Mouse (Mus musculus): ENCODE measurements around the gene Gcnt4.
"Not testable (repeated sequence)": the region's sequence is repeated elsewhere in the genome, so short reads cannot be mapped to it uniquely, and the experiment has no call there.

Gcnt4 gene

DNA sequence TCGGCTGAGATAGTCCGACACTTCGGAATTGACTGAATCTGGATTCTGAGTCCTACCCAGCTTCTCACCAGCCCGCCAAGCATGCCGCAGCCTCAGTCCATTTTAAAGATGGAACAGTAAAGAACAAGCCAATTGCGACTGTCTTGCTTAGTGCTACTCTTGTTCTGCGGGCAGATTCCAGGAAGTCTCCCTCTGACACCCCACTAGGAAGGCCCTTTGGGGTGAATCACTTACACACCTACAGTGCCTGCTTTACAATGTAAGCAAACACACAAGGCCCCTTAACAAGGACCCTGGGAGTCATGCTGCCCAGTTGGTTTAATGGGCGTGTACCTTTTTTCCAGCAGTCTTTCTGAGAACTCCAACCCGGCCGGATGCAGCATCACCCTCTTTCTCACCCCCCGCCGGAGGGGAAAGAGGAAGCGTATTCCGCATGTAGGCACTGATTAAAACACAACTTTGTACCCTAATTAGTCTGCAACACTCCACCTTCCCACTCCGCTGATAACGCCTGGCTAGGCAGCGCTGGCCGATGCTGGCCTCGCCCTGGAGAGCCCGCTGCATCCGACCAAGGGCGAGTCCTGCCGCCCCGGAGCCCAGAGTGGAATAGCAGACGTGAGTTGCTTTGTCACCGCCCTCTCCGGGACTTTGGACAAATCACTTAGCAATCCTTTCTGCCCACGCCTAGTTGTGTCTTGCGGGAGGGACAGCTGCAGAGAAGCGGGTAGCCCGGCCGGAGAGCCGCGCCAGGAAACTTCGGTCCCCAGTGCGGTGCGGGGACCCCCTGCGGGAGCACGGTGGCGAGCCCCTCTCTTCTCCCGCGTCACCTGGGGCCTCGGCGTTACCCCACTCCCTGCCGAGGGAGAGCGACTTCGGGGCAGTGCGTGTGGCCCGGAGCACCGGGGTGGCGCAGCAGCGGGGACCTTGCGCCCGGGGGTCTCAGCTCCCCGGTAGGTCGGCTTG lies at the start of gene Gcnt4:
TSS of gene Gcnt4 (plus strand) at position 691 of the 963 bp plus-strand sequence.
- peak; percentile 62 for DNase-seq (ENCODE audit: low spot score)

DNA sequence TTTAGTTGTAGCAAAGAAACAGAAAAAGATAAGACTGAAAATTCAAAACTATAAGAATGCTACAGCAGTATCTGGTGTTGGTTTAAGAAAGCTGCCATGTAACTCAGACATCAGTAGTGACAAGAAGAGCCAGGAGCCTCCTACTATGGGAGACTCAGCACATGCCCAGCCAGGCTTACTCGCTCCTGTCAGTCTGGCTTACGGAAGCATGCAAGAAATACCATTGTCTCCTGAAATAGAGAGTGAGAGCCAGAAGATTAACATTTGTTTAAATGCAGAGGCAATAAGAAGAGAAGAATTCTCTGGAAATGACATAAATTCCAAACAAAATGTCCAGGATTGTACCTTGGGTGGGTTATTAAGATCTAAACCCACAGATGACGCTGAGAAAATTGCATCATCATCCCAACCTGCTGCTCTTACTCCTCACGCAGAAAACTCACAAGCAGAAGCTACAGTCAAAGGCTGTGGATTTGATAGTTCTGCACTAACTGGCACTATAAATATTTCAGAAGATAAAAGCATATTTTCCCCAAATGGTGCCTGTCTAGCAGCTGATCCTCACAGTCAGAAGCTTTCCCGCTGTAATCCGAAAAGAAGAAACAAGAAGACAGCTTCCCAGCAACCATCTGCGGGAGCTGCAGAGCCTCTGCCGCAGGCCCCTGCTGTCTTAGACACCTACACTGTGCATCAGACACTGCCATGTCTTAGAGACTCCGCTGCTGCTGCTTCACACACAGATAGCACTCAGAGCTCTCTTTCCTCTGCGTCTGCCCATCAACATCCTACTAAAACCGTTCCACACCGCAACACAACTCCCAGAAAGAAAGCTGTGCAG lies 46.0 kb upstream of the Gcnt4 start:
- no peak for DNase-seq (ENCODE audit: low spot score)

DNA sequence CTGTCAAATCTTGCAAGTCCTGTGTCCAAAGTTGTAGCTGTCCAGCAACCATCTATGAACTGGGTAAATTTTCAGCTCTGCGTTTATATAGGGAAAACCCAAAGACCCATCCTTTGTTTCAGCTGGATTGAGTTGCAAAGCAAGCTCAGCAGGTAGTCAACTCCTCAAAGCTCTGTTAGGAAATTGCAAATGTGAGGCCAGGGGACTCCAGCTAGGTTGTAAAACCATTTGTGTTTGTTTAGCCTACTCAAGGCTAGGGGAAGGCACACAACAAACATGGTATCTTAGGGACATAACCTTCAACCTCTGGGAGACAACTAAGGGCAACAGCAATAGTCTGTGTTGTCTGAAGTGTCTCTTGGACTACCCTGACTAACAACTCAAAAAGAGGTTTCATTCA lies 40.0 kb upstream of the Gcnt4 start:
- DNase-seq (ENCODE audit: low spot score): no peak

DNA sequence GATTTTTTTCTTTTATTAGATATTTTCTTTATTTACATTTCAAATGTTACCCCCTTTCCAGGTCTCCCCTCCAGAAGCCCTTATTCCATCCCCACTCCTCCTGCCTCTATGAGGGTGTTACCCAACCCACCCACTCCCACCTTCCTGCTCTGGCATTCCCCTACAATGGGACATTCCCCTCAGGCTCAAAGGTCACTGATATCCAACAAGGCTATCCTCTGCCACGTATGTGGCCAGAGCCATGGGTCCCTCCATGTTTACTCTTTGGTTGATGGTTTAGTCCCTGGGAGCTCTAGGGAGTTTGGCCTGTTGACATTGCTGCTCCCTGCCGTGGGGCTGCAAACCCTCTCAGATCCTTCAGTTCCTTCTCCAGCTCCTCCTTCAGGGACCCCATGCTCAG lies 34.5 kb upstream of the Gcnt4 start:
- no peak for DNase-seq (ENCODE audit: low spot score)

DNA sequence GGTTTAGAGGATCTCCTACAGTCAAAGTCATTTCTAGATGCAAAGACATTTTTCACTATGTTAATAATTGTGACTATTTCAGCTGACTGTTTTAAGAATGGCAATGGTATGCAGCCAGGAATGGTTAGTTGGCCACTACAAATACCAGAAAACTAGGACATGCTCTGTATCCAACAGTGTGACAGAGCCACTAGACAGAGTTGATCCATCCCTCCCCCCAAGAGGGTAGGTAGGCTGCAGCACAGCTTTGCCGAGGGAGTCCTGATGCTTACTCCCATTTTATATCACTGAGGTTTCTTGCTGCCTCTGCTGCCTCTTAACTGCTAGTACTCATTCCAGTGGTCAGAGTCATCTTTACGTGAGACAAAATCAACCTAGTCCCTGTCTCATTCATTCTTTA lies 29.3 kb upstream of the Gcnt4 start:
- no peak for DNase-seq (ENCODE audit: low spot score)

DNA sequence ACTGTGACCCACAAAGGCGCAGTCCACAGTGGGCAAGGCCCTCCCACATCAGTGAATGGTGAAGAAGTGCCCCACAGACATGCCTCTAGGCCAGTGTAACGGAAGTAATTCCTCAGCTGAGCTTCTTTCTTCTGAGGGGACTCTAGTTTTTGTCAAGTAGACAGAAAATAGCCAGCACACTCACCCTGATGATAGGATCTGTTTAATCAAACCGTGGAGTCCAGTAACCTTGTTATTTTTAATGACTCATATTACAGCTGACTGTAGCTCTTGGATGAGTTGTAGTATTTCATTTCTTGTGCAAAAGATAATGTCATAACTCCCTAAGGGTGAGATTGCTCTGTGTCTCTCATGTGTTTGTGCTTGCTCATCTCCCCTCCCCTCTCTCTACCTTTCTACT lies 17.8 kb upstream of the Gcnt4 start:
- no peak for DNase-seq (ENCODE audit: low spot score)

DNA sequence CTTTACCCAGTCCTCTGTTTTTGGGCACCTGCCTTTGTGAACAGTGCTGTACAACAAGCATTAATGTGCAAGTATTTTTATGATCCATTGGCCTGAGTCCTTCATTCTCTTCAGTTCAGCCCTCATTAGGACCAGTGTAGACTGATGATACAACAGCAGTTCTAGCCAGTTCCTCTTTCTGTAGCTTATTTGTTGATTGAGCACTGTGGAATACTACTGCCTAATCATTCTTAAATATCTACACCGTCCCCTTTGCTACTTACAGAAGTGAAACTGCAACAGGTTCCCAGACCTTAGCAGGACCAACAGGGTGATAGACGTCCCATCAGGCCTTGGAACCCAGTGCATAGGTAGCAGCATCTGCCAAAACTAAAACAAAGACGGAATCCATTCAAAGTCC lies 13.3 kb upstream of the Gcnt4 start:
- no peak for DNase-seq (ENCODE audit: low spot score)

DNA sequence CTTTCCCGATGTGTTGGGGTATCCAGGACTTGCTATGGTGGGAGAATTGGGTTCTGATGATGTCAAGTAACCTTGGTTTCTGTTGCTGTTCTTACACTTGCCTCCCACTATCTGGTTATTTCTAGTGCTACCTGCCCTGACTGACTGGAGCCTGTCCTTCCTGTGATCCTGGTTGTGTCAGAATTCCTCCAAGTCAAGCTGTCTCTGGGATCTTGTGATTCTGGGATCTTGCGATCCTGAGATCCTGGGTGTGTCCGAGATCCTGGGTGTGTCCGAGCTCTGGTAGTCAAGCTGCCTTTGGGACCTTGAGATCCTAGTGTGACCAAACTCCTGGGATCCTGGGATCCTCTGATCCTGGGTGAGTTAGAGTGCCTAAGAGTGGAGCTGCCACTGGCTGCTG lies 1.4 kb upstream of the Gcnt4 start:
- DNase-seq (ENCODE audit: low spot score): not testable (repeated sequence)

DNA sequence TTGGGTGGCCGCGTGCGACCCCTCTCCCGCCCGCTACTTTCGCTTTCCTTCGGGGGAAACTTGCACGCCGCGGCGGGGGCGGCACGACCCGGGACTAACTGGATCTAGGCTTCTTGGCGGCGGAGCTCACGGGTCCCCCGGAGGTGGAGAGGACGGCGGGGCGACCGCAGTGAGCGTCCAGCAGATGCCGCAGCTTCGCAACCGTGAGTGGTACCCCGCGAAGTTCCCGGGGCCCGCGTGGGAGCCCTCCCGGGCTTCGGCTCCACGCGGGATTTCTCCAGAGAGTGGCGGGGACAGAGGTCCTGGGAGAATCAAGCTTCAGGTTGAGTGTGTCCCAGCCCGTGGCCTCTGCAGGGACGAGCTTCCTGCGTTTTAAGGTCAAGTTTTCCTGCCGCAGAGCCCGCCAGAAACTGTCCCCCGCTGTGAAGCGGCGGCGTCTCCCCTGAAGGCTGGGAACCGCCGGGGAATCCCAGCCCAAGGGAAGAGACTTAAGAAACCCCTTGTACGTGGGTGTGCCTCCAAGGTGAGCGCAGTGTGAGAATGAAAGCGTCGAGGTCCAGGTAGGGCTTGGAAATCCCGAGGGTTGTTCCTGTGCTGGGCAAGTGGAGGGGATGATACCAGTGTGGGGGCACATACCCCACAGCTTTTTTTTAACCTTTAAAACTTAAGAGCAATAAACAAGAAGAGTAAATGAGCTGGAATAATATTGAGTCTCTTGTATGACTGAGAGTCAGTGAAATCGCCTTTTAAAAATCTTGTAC lies 676 bp downstream of the Gcnt4 start:
- DNase-seq (ENCODE audit: low spot score): peak; percentile 10

DNA sequence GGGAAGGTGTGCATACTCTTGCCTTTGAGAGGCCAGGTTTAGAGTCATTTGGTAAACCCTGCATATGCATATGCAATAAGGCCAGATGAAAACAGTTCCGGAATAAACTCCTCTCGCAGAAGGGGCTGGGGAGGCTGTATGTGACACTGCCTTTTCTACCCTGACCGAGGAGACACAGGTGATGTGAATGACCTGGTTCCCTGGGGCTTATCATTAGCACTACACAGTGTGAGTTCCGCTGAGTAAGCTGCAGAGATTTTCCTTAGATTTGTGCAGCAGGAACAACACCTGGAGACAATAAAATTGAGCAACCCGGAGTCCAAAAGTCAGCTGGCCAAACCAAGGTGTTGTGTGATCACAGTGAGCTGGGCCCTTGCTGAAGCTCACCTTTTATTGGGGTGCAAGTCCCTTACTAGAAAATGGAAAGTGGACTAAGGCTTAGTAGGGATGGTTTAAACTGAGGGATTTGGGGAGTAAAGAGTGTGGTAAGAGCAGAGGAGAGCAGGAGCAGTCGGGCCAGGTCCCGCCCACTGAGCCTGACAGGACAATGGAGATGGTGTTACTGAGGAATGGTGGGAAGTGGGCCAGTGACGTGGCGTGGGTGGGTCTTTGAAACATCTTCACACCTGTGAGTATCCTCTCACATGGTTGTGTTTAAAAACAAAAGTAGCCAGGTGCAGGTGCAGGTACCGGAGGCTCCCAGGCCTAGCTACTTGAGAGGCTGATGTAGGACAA lies 1.7 kb downstream of the Gcnt4 start:
- DNase-seq (ENCODE audit: low spot score): no peak

DNA sequence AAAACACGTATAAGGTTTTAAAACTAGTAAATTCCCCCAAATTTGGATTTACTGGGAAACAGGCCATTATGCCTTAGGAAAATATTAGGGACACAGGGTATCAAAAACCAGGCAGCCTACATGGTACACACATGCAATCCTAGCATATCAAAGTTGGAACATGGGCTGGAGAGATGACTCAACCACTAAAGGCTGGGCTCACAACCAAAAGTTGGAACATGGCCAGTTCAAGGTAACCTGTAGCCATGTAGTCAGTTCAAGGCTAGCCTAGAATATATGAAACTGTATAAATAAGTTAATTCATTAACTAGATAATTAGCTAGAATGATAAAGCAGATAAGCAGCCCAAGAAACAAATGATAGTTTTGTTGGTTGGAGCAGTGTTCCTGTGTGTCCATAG lies 3.3 kb downstream of the Gcnt4 start:
- DNase-seq (ENCODE audit: low spot score): no peak

DNA sequence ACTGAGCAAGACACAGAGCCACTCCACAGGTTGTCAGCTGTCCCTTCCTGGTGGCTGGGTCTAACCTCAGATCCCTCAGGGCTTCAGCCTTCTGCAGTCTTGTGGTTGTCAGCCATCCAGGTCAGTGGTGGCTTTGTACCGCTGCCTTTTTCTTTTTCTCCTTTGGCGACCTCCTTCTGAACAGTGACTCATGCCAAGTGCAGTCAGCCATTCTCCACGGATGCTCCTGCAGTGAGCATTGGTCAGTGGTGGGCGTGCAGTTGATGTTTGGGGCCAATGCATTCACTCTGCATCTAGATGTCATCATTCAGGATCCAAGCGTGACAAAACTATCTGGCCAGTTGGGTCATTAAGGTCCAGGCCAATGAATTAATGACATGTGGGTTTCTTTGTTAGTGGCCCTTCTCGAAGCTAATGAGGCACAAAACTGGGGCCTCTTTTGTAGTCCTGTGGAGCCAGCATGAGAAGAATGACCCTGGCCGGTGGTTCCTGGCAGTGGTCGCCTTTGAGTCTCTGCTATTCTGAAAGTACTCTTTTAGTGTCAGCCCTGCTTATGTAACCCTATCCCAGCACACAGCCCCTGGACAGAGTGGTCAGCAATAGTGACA lies 4.0 kb downstream of the Gcnt4 start:
- no peak for DNase-seq (ENCODE audit: low spot score)

DNA sequence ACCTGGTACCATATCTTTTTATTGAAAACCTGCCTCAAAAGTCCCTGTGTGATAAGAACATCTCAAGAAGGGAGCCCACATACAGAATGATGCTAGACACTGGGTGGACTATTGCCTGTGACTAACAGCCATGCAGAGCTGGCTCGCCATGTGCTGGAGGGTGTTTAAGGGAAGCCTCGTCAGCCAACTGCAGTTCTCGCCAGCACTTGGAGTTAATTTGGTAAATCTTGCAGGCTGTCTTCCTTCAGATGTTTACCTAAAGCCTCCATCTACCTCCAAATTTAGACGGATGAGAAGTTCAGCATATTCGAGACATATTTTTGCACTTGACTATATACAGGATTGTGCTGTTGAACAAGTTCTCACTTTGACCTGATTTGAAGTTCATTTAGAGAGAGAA lies 8.3 kb downstream of the Gcnt4 start:
- no peak for DNase-seq (ENCODE audit: low spot score)

DNA sequence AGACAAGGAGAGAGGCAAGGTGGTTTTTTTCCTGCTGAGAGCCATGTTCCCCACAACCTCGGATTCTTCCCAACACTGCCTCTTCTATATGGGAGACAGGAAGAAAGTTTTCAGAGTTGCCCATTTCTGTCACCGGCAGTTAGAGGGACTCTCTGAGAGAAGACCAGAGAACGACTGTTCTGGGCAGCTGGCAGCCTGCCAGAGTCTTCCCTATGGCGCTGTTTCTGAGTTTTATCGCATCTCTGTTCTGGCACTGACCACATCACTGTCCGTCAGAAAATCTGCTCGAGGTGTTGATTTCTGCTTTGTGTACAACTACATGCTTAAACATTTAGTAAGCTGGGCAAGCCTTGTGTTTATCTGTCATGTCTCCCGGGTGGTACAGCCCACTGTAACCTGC lies 8.9 kb downstream of the Gcnt4 start:
- DNase-seq (ENCODE audit: low spot score): no peak

DNA sequence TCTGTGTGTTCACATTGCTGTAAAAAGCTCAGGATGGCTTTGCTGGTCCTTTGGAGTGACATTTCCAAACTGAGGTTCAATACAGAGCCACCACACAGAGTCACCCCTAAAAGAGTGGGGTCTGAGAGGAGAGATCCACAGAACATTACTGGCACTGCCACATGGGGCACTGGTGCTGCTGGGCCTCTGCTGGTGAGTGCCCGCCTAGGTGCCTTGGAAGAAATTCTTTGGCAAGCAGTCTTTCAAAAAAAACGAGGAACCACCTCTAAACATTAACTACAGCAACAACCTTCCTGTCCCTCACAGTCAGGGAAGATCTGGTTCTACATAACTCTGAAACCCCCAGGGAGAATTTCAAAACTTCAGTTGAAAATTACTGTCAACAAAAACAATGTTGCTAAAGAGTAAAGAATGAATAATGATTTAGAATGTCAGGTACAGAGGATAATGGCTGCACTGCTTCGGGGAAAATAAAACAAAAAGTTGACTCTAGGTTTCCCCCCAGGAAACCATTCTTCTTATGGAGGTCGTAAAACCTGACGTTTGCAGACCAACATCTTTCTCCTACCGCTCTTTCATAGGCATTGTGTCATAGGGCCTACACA lies 11.8 kb downstream of the Gcnt4 start:
- no peak for DNase-seq (ENCODE audit: low spot score)

DNA sequence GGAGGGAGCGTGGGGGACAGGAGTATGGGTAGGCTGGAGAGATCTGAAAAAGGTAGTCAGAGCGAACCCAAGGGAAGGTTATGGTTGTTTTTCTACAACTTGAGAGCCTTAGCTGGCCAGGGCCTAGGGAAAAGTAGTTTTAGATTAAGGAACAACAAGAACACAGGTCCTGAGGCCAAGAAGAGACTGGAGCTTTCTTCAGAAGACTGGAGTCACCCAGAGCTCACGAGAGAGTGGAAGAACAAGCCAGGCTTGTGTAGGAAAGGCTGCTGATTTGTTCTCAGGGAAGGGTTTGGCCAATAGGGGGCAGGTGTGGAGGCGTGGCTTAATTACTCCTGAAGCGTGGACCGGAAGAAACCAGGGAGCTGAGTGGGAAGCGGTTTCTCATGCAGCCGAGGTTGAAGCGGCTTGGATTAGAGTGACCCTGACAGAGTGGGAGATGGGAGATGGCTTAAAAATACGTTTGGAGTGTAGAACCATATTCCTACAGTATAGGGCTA lies 12.6 kb downstream of the Gcnt4 start:
- DNase-seq (ENCODE audit: low spot score): no peak

DNA sequence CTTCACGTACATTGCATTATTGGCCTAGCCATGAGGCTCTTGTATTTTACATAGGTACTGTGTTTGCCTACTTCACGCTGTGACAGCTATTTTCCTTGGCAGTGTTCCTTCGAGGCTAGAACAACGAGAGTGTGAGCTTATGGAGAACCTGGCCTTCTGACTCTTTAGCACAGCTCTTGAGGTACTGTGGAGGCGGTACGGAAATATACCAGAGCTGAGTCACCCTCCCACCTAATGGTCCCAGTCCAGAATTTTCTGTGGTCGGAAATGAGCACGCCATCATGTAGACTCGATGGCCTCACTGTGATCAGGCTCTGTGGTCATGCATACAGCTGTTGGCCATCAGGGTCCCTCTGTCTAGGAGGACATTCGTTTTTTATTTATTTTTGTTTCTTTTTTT lies 15.2 kb downstream of the Gcnt4 start:
- DNase-seq (ENCODE audit: low spot score): no peak

DNA sequence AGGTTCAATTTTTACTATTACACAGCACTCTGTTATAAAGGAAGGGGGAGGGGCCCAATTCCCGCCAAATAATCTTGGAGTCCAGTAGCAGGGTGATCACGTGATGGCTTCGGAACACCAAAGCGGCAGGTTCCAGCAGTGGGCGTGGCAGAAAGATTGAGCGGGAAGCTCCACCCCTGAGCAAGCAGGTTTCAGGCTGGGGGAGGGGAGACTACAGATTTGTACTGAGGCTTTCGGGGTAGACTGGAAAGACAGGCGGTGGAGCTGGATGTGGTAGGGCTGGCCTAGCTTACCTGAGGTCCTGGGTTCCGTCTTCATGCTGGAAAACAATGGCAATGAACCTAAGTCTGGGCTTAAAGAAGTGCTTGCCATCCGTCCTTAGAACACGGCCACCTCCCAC lies 17.0 kb downstream of the Gcnt4 start:
- not testable (repeated sequence) for DNase-seq (ENCODE audit: low spot score)

DNA sequence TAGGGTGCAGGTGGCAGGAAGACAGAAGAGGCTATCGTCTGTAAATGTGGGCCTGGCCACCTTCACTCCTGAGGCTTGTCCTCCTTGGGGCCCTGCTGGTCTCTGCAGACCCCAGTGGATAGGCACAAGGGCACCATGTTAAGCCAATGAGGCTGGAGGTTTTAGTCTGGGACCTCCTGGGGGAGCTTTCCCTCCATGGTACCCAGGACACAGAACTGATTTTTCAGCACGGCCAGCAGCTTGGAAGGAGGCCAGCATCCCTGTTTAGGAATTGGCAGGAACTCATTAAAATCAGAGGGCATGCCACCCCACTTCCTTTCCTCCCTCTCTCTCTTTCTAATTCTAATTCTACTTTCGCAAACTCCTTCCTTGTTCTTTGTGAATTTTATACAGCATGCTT lies 19.1 kb downstream of the Gcnt4 start:
- DNase-seq (ENCODE audit: low spot score): peak; percentile 32

DNA sequence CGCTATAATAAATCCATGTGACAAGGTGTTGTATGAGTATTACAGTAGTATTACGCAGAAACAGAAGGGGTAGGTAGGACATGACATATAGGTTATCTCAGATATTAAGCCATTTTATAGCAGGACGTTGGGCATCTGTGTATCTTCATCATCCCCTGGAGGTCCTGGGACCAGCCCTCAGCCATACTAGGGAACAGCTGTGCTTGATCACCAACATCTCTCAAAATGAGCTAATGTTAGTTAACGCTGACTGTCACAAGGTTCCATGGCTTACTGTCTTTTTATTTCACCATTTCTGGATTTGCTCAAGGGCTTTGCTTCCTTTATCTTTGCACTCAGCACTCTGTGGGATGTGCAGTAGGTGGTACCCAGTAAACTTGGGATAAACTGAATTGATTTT lies 21.3 kb downstream of the Gcnt4 start:
- DNase-seq (ENCODE audit: low spot score): no peak

DNA sequence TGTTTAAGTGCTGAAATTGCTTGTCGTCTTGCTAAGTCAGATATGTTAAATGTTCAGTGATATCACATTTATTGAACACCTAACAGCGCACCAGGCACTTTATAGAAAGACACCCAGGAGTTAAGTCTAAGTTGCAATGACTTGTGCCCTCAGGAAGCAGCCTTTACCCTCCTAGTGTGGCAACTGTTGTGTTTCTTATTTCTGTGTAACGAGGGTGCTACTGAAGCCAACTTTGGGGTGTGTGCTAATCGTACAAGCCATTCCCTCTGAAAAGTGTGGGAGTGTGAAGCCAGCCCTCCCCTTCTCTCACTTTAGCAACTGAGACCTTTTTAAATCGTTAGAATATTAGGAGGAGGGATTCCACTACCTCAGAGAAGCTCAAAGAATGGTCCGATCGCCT lies 23.2 kb downstream of the Gcnt4 start:
- no peak for DNase-seq (ENCODE audit: low spot score)

Measured in urinary bladder, postnatal 14 days (tissue).